Mouse (Mus musculus) cerebellum, adult 9-10 months (tissue): ENCODE results near the gene Speg.

Experiments
- DNase-seq: peaks from one replicate; pipeline ENCODE4 v3.0.0; 2022

Speg gene

GRCm38 (mm10) chr1:75463652-75464204, 88.6 kb downstream of the Speg start:
- DNase-seq = no peak

- peak; percentile 90 for DNase-seq
These were observed 92.3 kb downstream of the Speg start for GRCm38 (mm10) chr1:75467215-75467927.

- no peak for DNase-seq
These were observed 94.3 kb downstream of the Speg start for GRCm38 (mm10) chr1:75469287-75469825.

GRCm38 (mm10) chr1:75476441-75476840, 101.3 kb downstream of the Speg start:
- no peak for DNase-seq

- peak; percentile 94 for DNase-seq
These were observed 102.3 kb downstream of the Speg start for GRCm38 (mm10) chr1:75477264-75477965.

GRCm38 (mm10) chr1:75477966-75478290, 102.8 kb downstream of the Speg start:
- DNase-seq = no peak

GRCm38 (mm10) chr1:75478497-75478896, 103.4 kb downstream of the Speg start:
- no peak for DNase-seq

- peak; percentile 99 for DNase-seq
These were observed 104.0 kb downstream of the Speg start, which contains the start of the genes Chpf and Tmem198 for GRCm38 (mm10) chr1:75478916-75479634. Chpf (minus strand) TSS chr1:75479307. Tmem198 (plus strand) TSS chr1:75479532.

- no peak for DNase-seq
These were observed 104.5 kb downstream of the Speg start for GRCm38 (mm10) chr1:75479635-75479989.

- no peak for DNase-seq
These were observed 104.9 kb downstream of the Speg start for GRCm38 (mm10) chr1:75480036-75480435.

GRCm38 (mm10) chr1:75480735-75481134, 105.6 kb downstream of the Speg start:
- DNase-seq = no peak
